Mouse (Mus musculus): ENCODE results near the gene Wwtr1. TPM values are rescaled to one million over a fixed set of nuclear protein-coding genes. Genes with fewer than 3 reads are reported as not detected.

The Wwtr1 gene
- polyA plus RNA-seq, 1 experiment from 2014 or later: 28.9 TPM

DNA sequence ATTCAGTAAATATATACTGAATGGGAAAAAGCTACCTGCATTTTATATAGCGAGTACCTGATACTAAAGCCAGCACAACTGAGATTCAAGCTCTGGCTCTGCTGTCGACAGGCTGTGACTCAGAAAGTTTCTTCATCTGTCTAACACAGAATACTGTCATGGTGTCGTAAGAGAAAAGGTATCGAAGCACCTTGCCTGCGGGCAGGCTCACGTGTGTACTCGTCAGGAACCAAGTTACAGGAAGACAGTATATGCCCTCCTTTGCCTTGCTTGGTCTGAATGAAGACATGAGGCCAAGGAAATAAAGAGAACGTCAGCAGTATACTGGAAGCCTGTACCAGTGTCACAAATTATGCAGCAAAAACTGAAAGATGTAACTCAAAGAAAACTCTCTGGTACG, 74.9 kb downstream of the Wwtr1 start:
- no peak overlapping the region for H3K27ac ChIP-seq
- H3K36me3 ChIP-seq (ENCODE audit: insufficient read depth, low read length): peaks cover 9% of the 10 kb centered on the region; the same call in 1 of the 2 replicates
- no peaks in the 10 kb centered on the region for H3K9me3 ChIP-seq (replicated peaks; ENCODE audit: low read length)
- H3K9ac ChIP-seq (ENCODE audit: low read depth, low read length): no peak overlapping the region
- no peak overlapping the region for H3K4me2 ChIP-seq (ENCODE audit: low read length)
- H3K4me1 ChIP-seq (replicated peaks; ENCODE audit: insufficient read depth, low read length): no peaks in the 10 kb centered on the region
- ATAC-seq (replicated peaks; ENCODE audit: low FRiP score, low read depth) (no peak), DNase-seq (ENCODE audit: low spot score) (no peak)
- 93% methylated on average over 9 of the region's 9 CpGs for WGBS
- no peak overlapping the region for H3K4me3 ChIP-seq (replicated peaks; ENCODE audit: low read depth, low read length)
- TF ChIP-seq CTCF (IDR thresholded peaks at IDR 0.05; ENCODE audit: low read depth): no peak
- H3K27me3 ChIP-seq (ENCODE audit: insufficient read depth, low read length): no peaks in the 10 kb centered on the region

DNA sequence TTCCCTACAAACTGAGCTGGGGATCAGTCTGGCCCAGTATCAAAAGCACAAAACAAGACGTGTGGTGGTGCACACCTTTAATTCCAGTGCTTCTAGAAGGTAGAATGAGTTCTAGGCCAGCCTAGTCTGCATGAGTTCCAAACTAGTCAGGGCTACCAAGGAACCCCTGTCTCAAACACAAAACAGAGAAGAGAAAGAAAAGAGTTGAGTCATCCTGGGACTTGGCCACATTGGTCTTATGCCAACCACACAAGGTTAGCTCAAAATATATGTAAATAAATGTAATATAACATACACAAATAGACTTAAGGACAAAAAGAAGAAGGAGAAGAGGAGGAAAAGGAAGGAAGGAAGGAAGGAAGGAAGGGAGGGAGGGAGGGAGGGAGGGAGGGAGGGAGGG, 77.9 kb downstream of the Wwtr1 start:
- Histone ChIP-seq H3K27ac (no peak overlapping the region), H3K9me3 (replicated peaks; ENCODE audit: low read length) (no peaks in the 10 kb centered on the region), H3K4me1 (replicated peaks; ENCODE audit: insufficient read depth, low read length) (peaks cover 5% of the 10 kb centered on the region; the same call in 1 of the 2 replicates), H3K4me2 (ENCODE audit: low read length) (no peak overlapping the region), H3K4me3 (replicated peaks; ENCODE audit: low read depth, low read length) (no peak overlapping the region), H3K27me3 (ENCODE audit: insufficient read depth, low read length) (no peaks in the 10 kb centered on the region), H3K36me3 (ENCODE audit: insufficient read depth, low read length) (peaks cover 9% of the 10 kb centered on the region; the same call in 1 of the 2 replicates), H3K9ac (ENCODE audit: low read depth, low read length) (no peak overlapping the region)
- DNase-seq (ENCODE audit: low spot score) (no peak), ATAC-seq (replicated peaks; ENCODE audit: low FRiP score, low read depth) (no peak)
- 65% methylated on average over 1 of the region's 1 CpGs for WGBS
- no peak for TF ChIP-seq CTCF (IDR thresholded peaks at IDR 0.05; ENCODE audit: low read depth)

DNA sequence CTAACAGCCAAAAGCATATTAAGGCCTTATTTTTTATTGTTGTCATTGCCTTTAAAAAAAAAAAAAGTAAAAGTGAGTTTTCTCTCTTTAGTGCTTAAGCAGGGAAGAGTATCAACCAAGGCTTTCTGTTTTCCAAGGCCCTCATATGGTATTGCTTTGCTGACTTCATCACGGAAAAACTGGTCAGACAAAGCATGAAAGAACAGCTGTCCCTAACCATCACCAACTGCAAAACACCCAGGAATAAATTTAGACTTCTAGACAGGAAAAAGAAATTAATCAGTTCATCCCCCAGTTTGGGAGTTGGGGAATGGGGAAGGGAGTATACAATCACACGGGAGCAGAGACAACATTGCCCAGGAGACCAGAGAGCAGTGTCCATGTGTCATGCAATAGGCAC, 79.3 kb downstream of the Wwtr1 start:
- no peak for ATAC-seq (replicated peaks; ENCODE audit: low FRiP score, low read depth)
- 38% methylated on average over 2 of the region's 2 CpGs for WGBS

DNA sequence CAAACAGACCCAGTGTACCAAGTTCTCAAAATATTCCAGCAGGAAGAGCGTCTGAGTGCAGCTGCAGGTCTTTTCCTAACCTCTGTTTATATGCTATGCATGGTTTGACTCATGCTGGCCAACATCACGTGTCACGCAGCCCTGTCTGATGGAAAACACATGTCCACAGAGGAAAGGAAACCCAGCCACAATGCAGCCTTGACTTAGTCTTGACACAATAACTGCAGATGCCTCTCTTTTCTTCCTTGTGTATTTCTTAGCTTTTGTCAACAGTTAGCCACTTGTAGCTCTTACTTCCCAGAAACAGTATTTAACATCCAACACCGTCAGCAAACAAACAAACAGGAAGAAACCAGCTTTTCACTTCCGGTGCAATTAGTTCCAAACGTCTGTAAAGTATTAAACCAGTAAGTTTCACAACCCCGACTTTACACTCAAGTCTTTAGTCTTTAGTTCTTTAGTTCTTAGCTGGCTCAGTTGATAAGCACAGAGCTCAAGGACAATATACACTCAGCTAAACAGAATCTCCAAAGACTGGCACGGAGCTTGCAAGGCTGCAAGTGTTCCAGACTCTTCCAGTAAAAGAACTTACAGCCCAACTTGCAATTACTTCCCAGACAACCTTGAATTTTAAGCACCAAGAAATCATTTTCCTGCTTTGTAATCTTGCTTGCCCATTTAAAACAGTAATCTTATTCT, 88.1 kb downstream of the Wwtr1 start:
- Histone ChIP-seq H3K27me3 (ENCODE audit: insufficient read depth, low read length) (no peaks in the 10 kb centered on the region), H3K4me1 (replicated peaks; ENCODE audit: insufficient read depth, low read length) (peaks cover 14% of the 10 kb centered on the region; the same call in 1 of the 2 replicates), H3K27ac (peak overlapping the region; percentile 70), H3K9me3 (replicated peaks; ENCODE audit: low read length) (no peaks in the 10 kb centered on the region), H3K4me3 (replicated peaks; ENCODE audit: low read depth, low read length) (no peak overlapping the region), H3K9ac (ENCODE audit: low read depth, low read length) (no peak overlapping the region), H3K4me2 (ENCODE audit: low read length) (peak overlapping the region; percentile 11; the same call in 1 of the 2 replicates), H3K36me3 (ENCODE audit: insufficient read depth, low read length) (no peaks in the 10 kb centered on the region)
- WGBS: 28% methylated on average over 8 of the region's 8 CpGs
- ATAC-seq (replicated peaks; ENCODE audit: low FRiP score, low read depth): peak; percentile 89
- peak; percentile 87 for DNase-seq (ENCODE audit: low spot score)
- TF ChIP-seq CTCF (IDR thresholded peaks at IDR 0.05; ENCODE audit: low read depth): no peak

More for the DNA sequence above, 79.3 kb downstream of the Wwtr1 start:
- Histone ChIP-seq H3K9me3 (replicated peaks; ENCODE audit: low read length) (no peaks in the 10 kb centered on the region), H3K9ac (ENCODE audit: low read depth, low read length) (no peak overlapping the region), H3K36me3 (ENCODE audit: insufficient read depth, low read length) (peaks cover 9% of the 10 kb centered on the region; the same call in 1 of the 2 replicates), H3K4me2 (ENCODE audit: low read length) (no peak overlapping the region), H3K4me3 (replicated peaks; ENCODE audit: low read depth, low read length) (no peak overlapping the region), H3K27me3 (ENCODE audit: insufficient read depth, low read length) (no peaks in the 10 kb centered on the region), H3K27ac (no peak overlapping the region), H3K4me1 (replicated peaks; ENCODE audit: insufficient read depth, low read length) (peaks cover 5% of the 10 kb centered on the region; the same call in 1 of the 2 replicates)
- TF ChIP-seq CTCF (IDR thresholded peaks at IDR 0.05; ENCODE audit: low read depth): no peak
- no peak for DNase-seq (ENCODE audit: low spot score)

DNA sequence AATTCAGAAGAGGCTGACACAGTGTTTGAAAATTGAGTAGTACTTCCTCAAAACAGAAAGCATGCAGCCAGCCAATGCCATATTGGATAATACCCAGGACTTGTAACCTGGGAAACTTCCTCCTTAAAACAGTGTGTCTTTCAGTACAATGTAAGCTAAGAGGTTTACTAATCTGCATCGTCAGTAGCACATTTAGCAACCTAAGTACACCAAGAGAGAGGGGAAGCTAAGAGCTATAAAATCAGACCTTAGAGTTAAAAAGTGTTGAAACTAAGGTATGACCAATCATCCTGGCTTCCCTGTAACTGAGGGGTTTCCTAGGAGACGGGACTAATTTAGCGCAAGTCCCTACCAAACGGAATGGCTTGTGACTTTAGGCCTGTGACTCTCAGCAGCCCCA, 89.6 kb downstream of the Wwtr1 start:
- WGBS: 88% methylated on average over 4 of the region's 4 CpGs
- Histone ChIP-seq H3K4me3 (replicated peaks; ENCODE audit: low read depth, low read length) (no peak overlapping the region), H3K27me3 (ENCODE audit: insufficient read depth, low read length) (no peaks in the 10 kb centered on the region), H3K9ac (ENCODE audit: low read depth, low read length) (no peak overlapping the region), H3K36me3 (ENCODE audit: insufficient read depth, low read length) (no peaks in the 10 kb centered on the region), H3K9me3 (replicated peaks; ENCODE audit: low read length) (no peaks in the 10 kb centered on the region), H3K4me2 (ENCODE audit: low read length) (no peak overlapping the region), H3K4me1 (replicated peaks; ENCODE audit: insufficient read depth, low read length) (peaks cover 14% of the 10 kb centered on the region; the same call in 1 of the 2 replicates), H3K27ac (no peak overlapping the region)
- DNase-seq (ENCODE audit: low spot score) (no peak), ATAC-seq (replicated peaks; ENCODE audit: low FRiP score, low read depth) (no peak)
- TF ChIP-seq CTCF (IDR thresholded peaks at IDR 0.05; ENCODE audit: low read depth): no peak

DNA sequence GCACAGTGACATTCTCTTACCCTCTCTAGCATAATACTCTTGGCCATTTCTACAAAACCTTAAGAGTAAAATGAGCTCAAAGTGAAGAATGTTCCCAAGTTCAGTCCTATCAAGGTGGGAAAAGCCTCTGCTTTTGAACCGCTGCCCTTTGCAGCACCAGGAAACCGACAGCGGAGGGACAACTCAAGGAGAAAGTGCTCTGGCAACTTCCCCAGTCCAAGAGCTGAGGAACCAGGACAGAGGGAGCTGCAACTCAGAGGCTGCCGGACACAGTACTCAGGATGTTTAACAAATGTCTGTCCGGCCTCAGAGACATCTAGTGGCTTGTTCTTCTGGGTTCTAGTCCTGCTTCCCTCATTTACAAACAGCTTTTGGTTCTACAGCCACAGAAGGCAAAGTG, 93.7 kb downstream of the Wwtr1 start:
- Histone ChIP-seq H3K27ac (no peak overlapping the region), H3K36me3 (ENCODE audit: insufficient read depth, low read length) (0 out of 2 replicates have a peak, but pooled peaks cover 3% of the 10 kb centered on the region), H3K4me3 (replicated peaks; ENCODE audit: low read depth, low read length) (no peak overlapping the region), H3K4me1 (replicated peaks; ENCODE audit: insufficient read depth, low read length) (peaks cover 5% of the 10 kb centered on the region; the same call in 1 of the 2 replicates), H3K27me3 (ENCODE audit: insufficient read depth, low read length) (no peaks in the 10 kb centered on the region), H3K4me2 (ENCODE audit: low read length) (no peak overlapping the region), H3K9ac (ENCODE audit: low read depth, low read length) (no peak overlapping the region), H3K9me3 (replicated peaks; ENCODE audit: low read length) (no peaks in the 10 kb centered on the region)
- TF ChIP-seq CTCF (IDR thresholded peaks at IDR 0.05; ENCODE audit: low read depth): no peak
- 74% methylated on average over 5 of the region's 5 CpGs for WGBS
- ATAC-seq (replicated peaks; ENCODE audit: low FRiP score, low read depth) (no peak), DNase-seq (ENCODE audit: low spot score) (no peak)

Data from kidney, postnatal 0 days (tissue).